Mouse (Mus musculus) gastrocnemius, adult 2 months (tissue): ENCODE measurements around the gene Aars2. TPM values are rescaled to one million over a fixed set of nuclear protein-coding genes. Genes with fewer than 3 reads are reported as not detected.
A peak's percentile ranks its signal among the peaks of the same experiment; 100 is the strongest.

ENCODE experiments used
- DNase-seq: peaks from one replicate; pipeline ENCODE4 v3.0.0; 2022
- H3K27ac ChIP-seq: fragments of 200-600 bp; 2 replicates; pipeline ENCODE4 v1.8.1; 2022; ENCODE audit warnings: mild to moderate bottlenecking
- H3K4me3 ChIP-seq: fragments of 200-600 bp; 2 replicates; pipeline ENCODE4 v1.8.1; 2022; ENCODE audit warnings: mild to moderate bottlenecking, moderate library complexity
- CTCF ChIP-seq: fragments of 200-600 bp; IDR thresholded peaks from 2 replicates; pipeline ENCODE4 v1.8.1; 2022; ENCODE audit warnings: antibody characterized with exemption, mild to moderate bottlenecking, moderate library complexity
- intact Hi-C: fragments of 180-260 bp; cut with DNase I; formaldehyde crosslinking; loops from one replicate; pipeline ENCODE4 v1.15.1; 2025
- total RNA-seq, 2 experiments: library from RNA; stranded (reverse); gene quantifications; 2 replicates each; pipeline ENCODE4 v1.2.3; 2021

The Aars2 gene
- total RNA-seq, 2 experiments from 2014 or later: 13.4 to 15.8 TPM

GRCm38 (mm10) chr17:45480429-45480828, 26.2 kb upstream of the Aars2 start:
- H3K4me3 ChIP-seq: no peak overlapping the region
- intact Hi-C loops: no loop called here
- TF ChIP-seq CTCF: peak; percentile 35
- DNase-seq: no peak
- H3K27ac ChIP-seq: no peak overlapping the region

GRCm38 (mm10) chr17:45485581-45485980, 21.1 kb upstream of the Aars2 start:
- intact Hi-C loops: no loop called here

GRCm38 (mm10) chr17:45487216-45487615, 19.4 kb upstream of the Aars2 start:
- intact Hi-C loops: no loop called here
- Histone ChIP-seq H3K27ac (no peak overlapping the region), H3K4me3 (no peak overlapping the region)
- DNase-seq: no peak
- TF ChIP-seq CTCF: no peak

More at GRCm38 (mm10) chr17:45485581-45485980, 21.1 kb upstream of the Aars2 start:
- no peak overlapping the region for H3K27ac ChIP-seq
- H3K4me3 ChIP-seq: no peak overlapping the region
- DNase-seq: no peak
- no peak for TF ChIP-seq CTCF

DNA sequence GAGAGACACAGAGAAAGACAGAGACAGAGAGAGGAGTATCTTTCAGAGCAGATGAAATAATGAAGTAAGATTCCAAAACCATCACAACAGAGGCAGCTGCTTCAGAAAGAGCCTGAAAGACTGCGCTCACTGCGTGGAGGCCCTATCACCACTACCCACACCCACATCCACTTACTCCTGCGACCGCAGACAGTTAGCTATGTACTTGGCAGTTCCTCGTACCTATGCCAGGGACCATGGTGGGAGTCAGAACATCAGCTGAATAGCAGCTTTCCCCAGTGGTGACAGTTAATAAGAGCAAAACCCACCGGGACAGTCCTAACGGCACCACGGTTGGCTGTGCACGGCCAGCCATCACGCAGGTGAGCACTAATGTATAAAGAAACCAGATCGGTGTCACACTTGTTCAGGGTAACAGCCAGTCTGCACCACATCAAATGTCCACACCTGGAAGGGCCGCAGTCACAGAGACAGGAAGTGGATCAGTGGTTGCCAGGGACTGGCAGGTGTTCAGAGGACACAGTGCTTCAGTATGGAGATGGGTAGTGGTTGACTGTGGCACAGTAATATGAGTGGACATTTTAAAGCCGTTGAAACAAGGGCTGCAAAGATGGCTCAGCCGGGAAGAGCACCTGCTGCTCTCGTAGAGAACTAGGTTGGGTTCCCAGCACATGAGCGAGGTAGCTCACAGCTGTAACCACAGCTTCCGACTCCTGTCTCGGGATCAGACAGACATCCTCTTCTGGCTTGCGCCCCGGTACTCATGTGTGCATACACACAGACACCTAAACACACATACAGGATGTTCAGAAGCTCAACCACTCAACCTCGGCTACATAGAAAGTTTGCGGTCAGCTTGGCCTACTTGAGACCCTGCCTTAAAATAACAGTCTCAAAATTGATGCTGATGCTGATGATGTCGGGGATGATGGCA, 18.1 kb upstream of the Aars2 start:
- Histone ChIP-seq H3K27ac (no peak overlapping the region), H3K4me3 (no peak overlapping the region)
- intact Hi-C loops: no loop called here
- DNase-seq: no peak
- TF ChIP-seq CTCF: no peak

- Histone ChIP-seq H3K27ac (no peak overlapping the region), H3K4me3 (no peak overlapping the region)
- intact Hi-C loops: no loop called here
- no peak for TF ChIP-seq CTCF
- DNase-seq: no peak
Observed at GRCm38 (mm10) chr17:45489736-45490135, 16.9 kb upstream of the Aars2 start.

DNA sequence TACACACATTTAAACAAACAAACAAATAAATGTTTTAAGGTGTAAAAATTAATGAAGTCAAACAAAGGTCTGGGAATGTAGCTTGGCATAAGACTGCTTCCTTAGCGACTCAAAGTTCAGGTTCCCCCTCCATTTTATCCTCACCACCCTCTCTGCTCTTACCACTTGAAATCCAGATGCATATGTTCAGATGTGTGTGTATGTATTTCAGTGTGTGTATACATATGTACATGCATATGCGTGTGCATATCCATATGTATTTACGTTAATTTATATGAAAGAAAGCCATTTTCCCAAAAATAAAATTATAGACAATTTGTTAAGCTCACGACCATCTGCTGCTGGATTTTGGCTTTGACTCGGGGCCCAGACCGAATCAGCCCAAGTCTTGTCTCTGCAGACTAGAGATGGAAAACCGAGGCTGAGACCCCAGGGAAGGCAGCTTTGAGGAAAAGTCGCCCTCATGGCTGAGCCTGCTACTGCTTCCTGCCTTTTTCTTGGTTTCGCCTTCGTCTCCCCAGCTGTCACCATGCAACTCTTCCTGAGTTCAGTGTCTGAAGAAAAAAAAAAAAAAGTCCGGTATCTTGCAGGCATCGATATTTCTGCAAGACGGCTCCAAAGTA, 16.0 kb upstream of the Aars2 start:
- Histone ChIP-seq H3K27ac (no peak overlapping the region), H3K4me3 (no peak overlapping the region)
- intact Hi-C loops: no loop called here
- no peak for DNase-seq
- TF ChIP-seq CTCF: no peak

- TF ChIP-seq CTCF: no peak
- no peak for DNase-seq
- intact Hi-C loops: no loop called here
- Histone ChIP-seq H3K4me3 (no peak overlapping the region), H3K27ac (no peak overlapping the region)
Observed at GRCm38 (mm10) chr17:45495398-45495797, 11.2 kb upstream of the Aars2 start.

- TF ChIP-seq CTCF: no peak
- H3K4me3 ChIP-seq: no peak overlapping the region
- intact Hi-C loops: no loop called here
- no peak overlapping the region; the same call in 1 of the 2 replicates for H3K27ac ChIP-seq
- no peak for DNase-seq
Observed at GRCm38 (mm10) chr17:45498397-45498796, 8.2 kb upstream of the Aars2 start.

- H3K27ac ChIP-seq: no peak overlapping the region
- no peak overlapping the region for H3K4me3 ChIP-seq
- intact Hi-C loops: no loop called here
- TF ChIP-seq CTCF: no peak
- no peak for DNase-seq
Observed at GRCm38 (mm10) chr17:45499516-45499915, 7.1 kb upstream of the Aars2 start.

DNA sequence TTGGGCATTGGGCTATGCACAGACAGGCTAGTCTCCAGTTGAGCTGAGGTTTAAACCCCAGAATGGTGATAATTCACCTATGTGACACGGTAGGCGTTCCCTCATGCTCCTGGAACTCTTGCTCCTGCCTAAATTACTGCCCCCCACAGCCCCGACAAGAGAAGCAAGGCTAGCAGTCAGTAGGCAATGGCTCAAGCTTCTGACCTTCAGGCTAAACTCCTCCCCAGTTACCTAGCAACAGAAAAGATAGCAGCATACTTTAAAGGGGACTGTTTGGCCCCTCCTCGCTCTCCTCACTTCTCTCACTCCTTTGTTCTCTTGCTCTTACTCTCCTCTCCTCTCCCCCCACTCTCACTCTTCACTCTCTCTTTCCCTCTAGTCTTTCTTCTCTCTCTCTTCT, 5.7 kb upstream of the Aars2 start:
- TF ChIP-seq CTCF: no peak
- Histone ChIP-seq H3K27ac (no peak overlapping the region), H3K4me3 (no peak overlapping the region)
- DNase-seq: no peak
- intact Hi-C loops: no loop called here

DNA sequence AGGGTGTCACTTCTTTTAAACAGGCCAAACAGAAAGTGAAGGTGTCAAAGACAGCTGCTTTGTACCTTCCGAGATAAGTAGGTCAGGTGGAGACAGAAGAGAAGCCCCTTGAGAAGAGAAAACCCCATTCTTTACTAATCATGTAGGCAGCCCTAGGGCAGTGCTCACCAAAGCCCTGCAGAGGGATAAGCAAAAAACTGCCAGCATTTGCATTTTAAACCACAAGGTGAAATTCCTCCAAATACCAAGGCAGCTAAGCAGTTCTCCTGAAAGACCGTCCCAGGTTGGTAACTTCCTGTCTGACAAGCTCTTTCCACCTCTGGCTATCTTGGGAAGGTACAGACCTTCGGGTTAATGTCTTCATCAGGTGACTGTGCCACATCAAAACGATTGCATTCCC, 4.3 kb upstream of the Aars2 start:
- Histone ChIP-seq H3K27ac (no peak overlapping the region), H3K4me3 (no peak overlapping the region)
- intact Hi-C loops: no loop called here
- no peak for DNase-seq
- no peak for TF ChIP-seq CTCF

- TF ChIP-seq CTCF: no peak
- intact Hi-C loops: no loop called here
- H3K4me3 ChIP-seq: no peak overlapping the region
- peak overlapping the region; percentile 12; the same call in 1 of the 2 replicates for H3K27ac ChIP-seq
- DNase-seq: no peak
Observed at GRCm38 (mm10) chr17:45503301-45503973, 3.2 kb upstream of the Aars2 start.

DNA sequence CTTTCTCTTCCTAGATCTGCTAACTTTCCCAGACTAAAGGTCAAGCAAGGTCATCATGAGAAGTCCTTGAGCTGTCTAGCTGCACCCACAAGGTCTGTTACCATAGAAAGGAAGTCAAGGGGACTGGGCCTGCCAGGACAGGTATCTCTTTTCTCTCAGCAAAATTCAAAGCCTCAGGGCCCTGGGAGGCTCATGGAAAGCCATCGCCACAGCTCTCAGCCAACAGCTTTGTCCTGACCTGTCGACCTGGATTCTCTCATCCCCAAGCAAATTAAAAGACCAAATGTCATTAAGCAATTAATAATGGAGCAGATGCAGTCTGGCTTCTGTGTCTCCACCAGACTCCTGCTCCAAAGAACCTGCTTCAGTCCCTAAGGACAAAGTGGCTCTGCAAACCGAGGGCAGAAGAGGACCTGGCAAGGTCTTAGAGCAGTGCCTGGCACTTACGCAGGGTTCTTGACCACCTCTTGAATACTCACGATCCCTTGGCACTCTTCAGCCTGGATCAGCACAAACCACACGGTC, 638 bp upstream of the Aars2 start:
- peak overlapping the region; percentile 95 for H3K4me3 ChIP-seq
- intact Hi-C loops: no loop called here
- DNase-seq: no peak
- peak overlapping the region; percentile 95 for H3K27ac ChIP-seq
- no peak for TF ChIP-seq CTCF
